Mouse (Mus musculus): ENCODE results near the gene Gm43064. TPM values are rescaled to one million over a fixed set of nuclear protein-coding genes. Genes with fewer than 3 reads are reported as not detected.
"Not testable (repeated sequence)": the region's sequence is repeated elsewhere in the genome, so short reads cannot be mapped to it uniquely, and the experiment has no call there.

Gm43064 gene
- under 1 TPM; 0.25 to 0.58 TPM for total RNA-seq (2021)

- peak; percentile 84 to 87 for DNase-seq
Measured at GRCm38 (mm10) chr3:103808891-103809798, at the start of gene Gm43064, which contains the start of the genes Dclre1b and Ap4b1. Gm43064 (plus strand) TSS chr3:103809573. Dclre1b (minus strand) TSS chr3:103809444. Ap4b1 (plus strand) TSS chr3:103809520.

- DNase-seq: no peak
Measured at GRCm38 (mm10) chr3:103766789-103767188, 42.6 kb upstream of the Gm43064 start.

GRCm38 (mm10) chr3:103771531-103772130, 37.7 kb upstream of the Gm43064 start:
- peak in 1 of 2 experiments; percentile 38 for DNase-seq

- no peak for DNase-seq
Measured at GRCm38 (mm10) chr3:103772846-103773245, 36.5 kb upstream of the Gm43064 start.

- no peak for DNase-seq
Measured at GRCm38 (mm10) chr3:103773508-103773907, 35.9 kb upstream of the Gm43064 start.

GRCm38 (mm10) chr3:103774009-103774408, 35.4 kb upstream of the Gm43064 start:
- DNase-seq: no peak

- peak; percentile 22 to 40 for DNase-seq
Measured at GRCm38 (mm10) chr3:103777940-103778339, 31.4 kb upstream of the Gm43064 start.

- no peak for DNase-seq
Measured at GRCm38 (mm10) chr3:103778660-103779059, 30.7 kb upstream of the Gm43064 start.

- DNase-seq: no peak
Measured at GRCm38 (mm10) chr3:103779183-103779582, 30.2 kb upstream of the Gm43064 start.

- peak in 1 of 2 experiments; percentile 17 for DNase-seq
Measured at GRCm38 (mm10) chr3:103780271-103780670, 29.1 kb upstream of the Gm43064 start.

- DNase-seq: no peak
Measured at GRCm38 (mm10) chr3:103780777-103781176, 28.6 kb upstream of the Gm43064 start.

GRCm38 (mm10) chr3:103782844-103783609, 26.3 kb upstream of the Gm43064 start:
- no peak for DNase-seq

GRCm38 (mm10) chr3:103787225-103787624, 22.1 kb upstream of the Gm43064 start:
- DNase-seq: no peak

GRCm38 (mm10) chr3:103789096-103789495, 20.3 kb upstream of the Gm43064 start:
- no peak for DNase-seq

- no peak for DNase-seq
Measured at GRCm38 (mm10) chr3:103789891-103790345, 19.5 kb upstream of the Gm43064 start.

- DNase-seq: peak; percentile 29 to 34
Measured at GRCm38 (mm10) chr3:103790346-103791145, 18.8 kb upstream of the Gm43064 start.

GRCm38 (mm10) chr3:103791230-103792110, 17.9 kb upstream of the Gm43064 start, which contains the start of gene Hipk1:
Hipk1 (minus strand) TSS chr3:103791563.
- DNase-seq: peak; percentile 94

- DNase-seq: not testable (repeated sequence)
Measured at GRCm38 (mm10) chr3:103792111-103792406, 17.3 kb upstream of the Gm43064 start.

- no peak for DNase-seq
Measured at GRCm38 (mm10) chr3:103792566-103792965, 16.8 kb upstream of the Gm43064 start.

GRCm38 (mm10) chr3:103796389-103796788, 13.0 kb upstream of the Gm43064 start:
- DNase-seq: no peak

GRCm38 (mm10) chr3:103799507-103799906, 9.9 kb upstream of the Gm43064 start:
- DNase-seq: no peak
